ENCODE assay signal across 9 mouse cellular contexts in the genomic region with DNA sequence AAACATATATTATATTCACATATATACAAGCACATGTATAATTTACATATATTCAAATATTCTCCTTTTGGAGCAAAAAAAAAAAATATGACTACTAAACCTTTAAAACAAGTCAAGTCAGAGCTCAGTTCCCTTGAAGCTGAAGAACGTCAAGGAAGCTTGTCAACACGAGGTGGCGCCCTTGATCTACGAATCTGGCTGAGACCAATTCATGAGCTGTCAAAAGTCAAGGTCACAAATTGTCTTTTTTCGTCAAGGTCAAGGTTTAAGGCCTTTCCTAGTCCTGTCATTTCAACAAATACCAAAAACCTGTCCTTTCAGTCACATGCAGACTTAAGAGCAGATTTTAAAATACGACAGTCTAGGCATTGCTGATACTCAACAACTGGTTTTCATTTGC. TPM values are rescaled to one million over a fixed set of nuclear protein-coding genes. Genes with fewer than 3 reads are reported as not detected.
DNase-seq lines count a peak whose midpoint lies in the region; ATAC-seq and TF ChIP-seq lines count a peak whose summit lies in the region.
"Had no signal": no experiment of that assay in that cellular context is flagged by ENCODE, and none has a peak within 500 bp of the region (broad histone marks: within the 10 kb centered on the region; RNA-seq: fewer than 3 reads in every experiment).

No protein-coding gene starts in this region.

- peak; percentile 81 for TF ChIP-seq CTCF in liver, postnatal 0 days (IDR thresholded peaks at IDR 0.05; ENCODE audit: low read depth)

- WGBS in forebrain, embryonic 14.5 days: 2% methylated on average over 6 of the region's 6 CpGs
- under 1% methylated on average over 6 of the region's 6 CpGs for WGBS in liver, postnatal 0 days (ENCODE audit: insufficient replicate concordance)

- peaks cover 86% of the 10 kb centered on the region for H3K27me3 ChIP-seq in forebrain, embryonic 14.5 days (replicated peaks; ENCODE audit: control insufficient read depth, insufficient read depth, low read length)
- peaks cover 91% of the 10 kb centered on the region for H3K27me3 ChIP-seq in liver, postnatal 0 days (ENCODE audit: insufficient read depth, low read length)

- H3K9ac ChIP-seq in forebrain, embryonic 14.5 days (ENCODE audit: low read length): no peak overlapping the region
- H3K9ac ChIP-seq in liver, postnatal 0 days (replicated peaks): no peak overlapping the region

- TF ChIP-seq EP300 in liver, postnatal 0 days (IDR thresholded peaks at IDR 0.05; ENCODE audit: low read depth): no peak

- no peaks in the 10 kb centered on the region for H3K4me1 ChIP-seq in forebrain, embryonic 14.5 days (ENCODE audit: control insufficient read depth, insufficient read depth, low read length)
- H3K4me1 ChIP-seq in liver, postnatal 0 days (ENCODE audit: insufficient read depth): peaks cover 4% of the 10 kb centered on the region

- no peak overlapping the region for H3K27ac ChIP-seq in forebrain, embryonic 14.5 days (ENCODE audit: low read depth, low read length)
- no peak overlapping the region for H3K27ac ChIP-seq in liver, postnatal 0 days (ENCODE audit: low read depth)

- H3K4me2 ChIP-seq in forebrain, embryonic 14.5 days (ENCODE audit: low read length): no peak overlapping the region
- H3K4me2 ChIP-seq in liver, postnatal 0 days (ENCODE audit: low read depth, low read length): no peak overlapping the region

- no peak for ATAC-seq in forebrain, embryonic 14.5 days
- ATAC-seq in liver, postnatal 0 days: no peak

- no peak overlapping the region for H3K4me3 ChIP-seq in forebrain, embryonic 14.5 days (ENCODE audit: low read depth, low read length)
- H3K4me3 ChIP-seq in liver, postnatal 0 days (ENCODE audit: low read depth, low read length): no peak overlapping the region

- H3K36me3 ChIP-seq in forebrain, embryonic 14.5 days (ENCODE audit: control insufficient read depth, insufficient read depth, low read length): no peaks in the 10 kb centered on the region
- H3K36me3 ChIP-seq in liver, postnatal 0 days (replicated peaks; ENCODE audit: insufficient read depth, low read length): no peaks in the 10 kb centered on the region

- no peaks in the 10 kb centered on the region for H3K9me3 ChIP-seq in forebrain, embryonic 14.5 days (replicated peaks; ENCODE audit: control insufficient read depth, low read length)
- H3K9me3 ChIP-seq in liver, postnatal 0 days (ENCODE audit: low read length): no peaks in the 10 kb centered on the region

- peak; percentile 73 to 76 for DNase-seq in urinary bladder, adult 18-20 months (ENCODE audit: low spot score in 2 of 2)
- DNase-seq in urinary bladder, postnatal 10 days (ENCODE audit: low spot score): no peak
- DNase-seq in brain, adult 2 months (ENCODE audit: low read depth, low spot score): peak; percentile 79
- DNase-seq in forebrain, embryonic 14.5 days (ENCODE audit: low spot score): peak; percentile 88
- peak; percentile 93 for DNase-seq in kidney, postnatal 10 days
- DNase-seq in liver, postnatal 0 days: peak; percentile 83
- DNase-seq in spleen, adult 18-20 months: peak; percentile 61 to 85

RNA-seq across cellular contexts. Expression of gene Hoxa13, which starts 3.7 kb away (rescaled TPM):
- polyA plus RNA-seq in forebrain, embryonic 14.5 days (2014; fragmentation: Nextera tagmentation; extraction: Ambion mirVana): not detected in 2 replicates
- polyA plus RNA-seq in liver, postnatal 0 days (2015; fragmentation: Nextera tagmentation; extraction: Ambion mirVana): not detected in 2 replicates
- polyA plus RNA-seq: heart, embryonic 16.5 days; stomach, embryonic 14.5 days had no signal

RNA-seq across cellular contexts. Expression of gene Hoxa11, which starts 11.3 kb away (rescaled TPM):
- polyA plus RNA-seq in forebrain, embryonic 14.5 days (2014; fragmentation: Nextera tagmentation; extraction: Ambion mirVana): not detected in 2 replicates
- polyA plus RNA-seq in liver, postnatal 0 days (2015; fragmentation: Nextera tagmentation; extraction: Ambion mirVana): not detected in 2 replicates
- polyA plus RNA-seq: heart, embryonic 16.5 days; stomach, embryonic 14.5 days had no signal

RNA-seq across cellular contexts. Expression of gene Hoxa10, which starts 16.3 kb away (rescaled TPM):
- not detected in 2 replicates for polyA plus RNA-seq in forebrain, embryonic 14.5 days (2014; fragmentation: Nextera tagmentation; extraction: Ambion mirVana)
- polyA plus RNA-seq in liver, postnatal 0 days (2015; fragmentation: Nextera tagmentation; extraction: Ambion mirVana): not detected in 2 replicates
- polyA plus RNA-seq: heart, embryonic 16.5 days; stomach, embryonic 14.5 days had no signal

RNA-seq across cellular contexts. Expression of gene Hoxa9, which starts 26.1 kb away (rescaled TPM):
- polyA plus RNA-seq in forebrain, embryonic 14.5 days (2014; fragmentation: Nextera tagmentation; extraction: Ambion mirVana): not detected in 2 replicates
- 0.11 and 0.26 TPM in 2 replicates for polyA plus RNA-seq in liver, postnatal 0 days (2015; fragmentation: Nextera tagmentation; extraction: Ambion mirVana)

RNA-seq across cellular contexts. Expression of gene Hoxa7, which starts 35.3 kb away (rescaled TPM):
- polyA plus RNA-seq in forebrain, embryonic 14.5 days (2014; fragmentation: Nextera tagmentation; extraction: Ambion mirVana): not detected in 2 replicates
- polyA plus RNA-seq in liver, postnatal 0 days (2015; fragmentation: Nextera tagmentation; extraction: Ambion mirVana): 0.39 and 0.50 TPM in 2 replicates
